23 mouse cellular contexts compared by ENCODE assay signal in the genomic region with DNA sequence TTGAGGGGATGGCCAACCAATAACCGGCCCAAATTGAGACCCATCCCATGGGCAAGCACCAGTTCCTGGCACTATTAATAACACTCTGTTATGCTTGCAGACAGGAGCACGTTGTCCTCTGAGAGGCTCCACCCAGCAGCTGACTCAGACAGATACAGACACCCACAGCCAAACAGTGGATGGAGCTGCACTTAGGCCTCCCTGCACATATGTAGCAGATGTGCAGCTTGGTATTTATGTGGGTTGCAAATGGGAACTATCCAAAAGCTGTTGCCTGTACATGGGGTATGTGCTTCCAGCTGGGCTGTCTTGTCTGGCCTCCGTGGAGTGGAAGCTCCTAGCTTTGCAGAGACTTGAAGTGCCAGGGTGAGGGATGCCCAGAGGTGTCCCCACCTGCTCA. TPM values are rescaled to one million over a fixed set of nuclear protein-coding genes. Genes with fewer than 3 reads are reported as not detected.
DNase-seq lines count a peak whose midpoint lies in the region; ATAC-seq lines count a peak whose summit lies in the region.
"Had no signal": no experiment of that assay in that cellular context is flagged by ENCODE, and none has a peak within 500 bp of the region (broad histone marks: within the 10 kb centered on the region; RNA-seq: fewer than 3 reads in every experiment).

No protein-coding gene starts in this region.

- ATAC-seq in kidney, embryonic 16.5 days (ENCODE audit: low FRiP score, low TSS enrichment): no peak
- ATAC-seq: forebrain, embryonic 13.5 days had no signal

- peaks cover 4% of the 10 kb centered on the region; the same call in 1 of the 2 replicates for H3K4me1 ChIP-seq in kidney, embryonic 16.5 days (ENCODE audit: insufficient read depth, low read length)
- H3K4me1 ChIP-seq: forebrain, embryonic 13.5 days; midbrain, embryonic 10.5 days; neural tube, embryonic 12.5 days; stomach, embryonic 15.5 days had no signal

- H3K4me2 ChIP-seq in kidney, embryonic 16.5 days (replicated peaks; ENCODE audit: low read depth, low read length): no peak overlapping the region
- H3K4me2 ChIP-seq: forebrain, embryonic 13.5 days; hindbrain, embryonic 13.5 days; neural tube, embryonic 12.5 days; stomach, embryonic 15.5 days had no signal

- H3K27ac ChIP-seq in kidney, embryonic 16.5 days (ENCODE audit: low read length): no peak overlapping the region
- H3K27ac ChIP-seq: forebrain, embryonic 13.5 days; hindbrain, embryonic 13.5 days; midbrain, embryonic 10.5 days; neural tube, embryonic 12.5 days; stomach, embryonic 15.5 days had no signal

- peak; percentile 26 to 45 for DNase-seq in adrenal gland, adult (ENCODE audit: inconsistent age in 2 of 2, low spot score in 1 of 2)
- no peak for DNase-seq in adrenal gland, postnatal 10 days
- DNase-seq in layer of hippocampus, adult 11-12 months (ENCODE audit: low spot score): peak; percentile 19
- no peak for DNase-seq in layer of hippocampus, postnatal 10 days (ENCODE audit: low spot score in 2 of 2)
- peak; percentile 14 to 21 for DNase-seq in right cerebral cortex, adult 2 months (ENCODE audit: low spot score in 2 of 2)
- no peak for DNase-seq in right cerebral cortex, postnatal 14 days
- DNase-seq in urinary bladder, adult 2 months (ENCODE audit: low spot score): no peak
- DNase-seq: adrenal gland, adult 2 months; cerebellum, adult 18-20 months; cerebellum, postnatal 36 days; gastrocnemius, adult 2 months; heart, postnatal 10 days; kidney, adult 9 months; kidney, postnatal 4 days; lung, postnatal 36 days; spleen, adult 18-20 months had no signal

- H3K4me3 ChIP-seq in kidney, embryonic 16.5 days (ENCODE audit: low read length): no peak overlapping the region
- H3K4me3 ChIP-seq: forebrain, embryonic 13.5 days; gastrocnemius, adult 2 months; hindbrain, embryonic 13.5 days; midbrain, embryonic 10.5 days; neural tube, embryonic 12.5 days; stomach, embryonic 15.5 days had no signal

- H3K36me3 ChIP-seq in kidney, embryonic 16.5 days (ENCODE audit: insufficient read depth, low read length): no peaks in the 10 kb centered on the region
- H3K36me3 ChIP-seq: hindbrain, embryonic 13.5 days; midbrain, embryonic 10.5 days; neural tube, embryonic 12.5 days; stomach, embryonic 15.5 days had no signal

- no peak overlapping the region for H3K9ac ChIP-seq in kidney, embryonic 16.5 days (replicated peaks; ENCODE audit: low read length)
- H3K9ac ChIP-seq: forebrain, embryonic 13.5 days; hindbrain, embryonic 13.5 days; neural tube, embryonic 12.5 days; stomach, embryonic 15.5 days had no signal

- H3K27me3 ChIP-seq in kidney, embryonic 16.5 days (ENCODE audit: insufficient read depth, low read length): no peaks in the 10 kb centered on the region
- H3K27me3 ChIP-seq: forebrain, embryonic 13.5 days; hindbrain, embryonic 13.5 days; neural tube, embryonic 12.5 days; stomach, embryonic 15.5 days had no signal

- no peaks in the 10 kb centered on the region for H3K9me3 ChIP-seq in kidney, embryonic 16.5 days (ENCODE audit: low read length)
- H3K9me3 ChIP-seq: forebrain, embryonic 13.5 days; hindbrain, embryonic 13.5 days; midbrain, embryonic 10.5 days; neural tube, embryonic 12.5 days; stomach, embryonic 15.5 days had no signal

- 81% methylated on average over 3 of the region's 3 CpGs for WGBS in kidney, embryonic 16.5 days

RNA-seq across cellular contexts. Expression of a gene that starts 42.5 kb away (rescaled TPM):
- total RNA-seq in adrenal gland, postnatal 10 days (2021): 10 to 100 TPM; 69.5 to 75.8 TPM
- 10 to 100 TPM; 44.0 to 45.5 TPM for total RNA-seq in layer of hippocampus, postnatal 10 days (2021)
- polyA plus RNA-seq in urinary bladder, adult 2 months (2012; rRNA removed): 13.2 and 19.8 TPM in 2 replicates
- polyA plus RNA-seq in kidney, embryonic 16.5 days (2015; fragmentation: Nextera tagmentation; extraction: Ambion mirVana): 23.7 and 24.8 TPM in 2 replicates
- total RNA-seq: MEL had no signal

Comparison
In these comparisons a context has a peak if more than half of its experiments do, and no peak if none do; other contexts are left out.
1. DNase-seq: peak in adrenal gland, adult (2 of 2), layer of hippocampus, adult 11-12 months (single experiment) and right cerebral cortex, adult 2 months (2 of 2); none in adrenal gland, postnatal 10 days (single experiment), layer of hippocampus, postnatal 10 days (0 of 2), right cerebral cortex, postnatal 14 days (single experiment) and urinary bladder, adult 2 months (single experiment).